Mouse (Mus musculus): Measurements from ENCODE around the gene Ttc7.

Ttc7 gene

GRCm38 (mm10) chr17:87367640-87368039, 85.0 kb downstream of the Ttc7 start:
- no peak for DNase-seq (ENCODE audit: low spot score)

- no peak for DNase-seq (ENCODE audit: low spot score)
These were observed 85.8 kb downstream of the Ttc7 start for GRCm38 (mm10) chr17:87368481-87368880.

- DNase-seq (ENCODE audit: low spot score) = no peak
These were observed 86.6 kb downstream of the Ttc7 start for GRCm38 (mm10) chr17:87369270-87369759.

- DNase-seq (ENCODE audit: low spot score) = no peak
These were observed 89.5 kb downstream of the Ttc7 start for GRCm38 (mm10) chr17:87372189-87372588.

- DNase-seq (ENCODE audit: low spot score) = no peak
These were observed 90.6 kb downstream of the Ttc7 start for GRCm38 (mm10) chr17:87373327-87373726.

GRCm38 (mm10) chr17:87375941-87376511, 93.3 kb downstream of the Ttc7 start:
- DNase-seq (ENCODE audit: low spot score) = no peak

GRCm38 (mm10) chr17:87376831-87377471, 94.3 kb downstream of the Ttc7 start:
- peak; percentile 70 for DNase-seq (ENCODE audit: low spot score)

GRCm38 (mm10) chr17:87377536-87377935, 94.8 kb downstream of the Ttc7 start:
- DNase-seq (ENCODE audit: low spot score) = no peak

- DNase-seq (ENCODE audit: low spot score) = peak; percentile 77
These were observed 95.9 kb downstream of the Ttc7 start for GRCm38 (mm10) chr17:87378354-87379159.

- DNase-seq (ENCODE audit: low spot score) = no peak
These were observed 96.5 kb downstream of the Ttc7 start for GRCm38 (mm10) chr17:87379160-87379624.

- no peak for DNase-seq (ENCODE audit: low spot score)
These were observed 97.1 kb downstream of the Ttc7 start for GRCm38 (mm10) chr17:87379821-87380220.

- DNase-seq (ENCODE audit: low spot score) = no peak
These were observed 98.0 kb downstream of the Ttc7 start for GRCm38 (mm10) chr17:87380681-87381080.

GRCm38 (mm10) chr17:87385835-87386234, 103.1 kb downstream of the Ttc7 start:
- no peak for DNase-seq (ENCODE audit: low spot score)

GRCm38 (mm10) chr17:87387068-87387467, 104.4 kb downstream of the Ttc7 start:
- no peak for DNase-seq (ENCODE audit: low spot score)

GRCm38 (mm10) chr17:87391242-87391641, 108.6 kb downstream of the Ttc7 start:
- DNase-seq (ENCODE audit: low spot score) = no peak

GRCm38 (mm10) chr17:87397088-87397487, 114.4 kb downstream of the Ttc7 start:
- DNase-seq (ENCODE audit: low spot score) = no peak

- DNase-seq (ENCODE audit: low spot score) = no peak
These were observed 119.8 kb downstream of the Ttc7 start for GRCm38 (mm10) chr17:87402444-87402843.

- no peak for DNase-seq (ENCODE audit: low spot score)
These were observed 120.8 kb downstream of the Ttc7 start for GRCm38 (mm10) chr17:87403462-87403861.

- DNase-seq (ENCODE audit: low spot score) = no peak
These were observed 122.9 kb downstream of the Ttc7 start for GRCm38 (mm10) chr17:87405576-87405975.

- DNase-seq (ENCODE audit: low spot score) = no peak
These were observed 124.0 kb downstream of the Ttc7 start for GRCm38 (mm10) chr17:87406646-87407045.

GRCm38 (mm10) chr17:87418082-87418481, 135.4 kb downstream of the Ttc7 start:
- DNase-seq (ENCODE audit: low spot score) = no peak

GRCm38 (mm10) chr17:87427511-87427910, 144.8 kb downstream of the Ttc7 start, which contains the start of gene Stpg4:
Stpg4 (minus strand) TSS chr17:87427741.
- DNase-seq (ENCODE audit: low spot score) = no peak

GRCm38 (mm10) chr17:87429431-87429830, 146.7 kb downstream of the Ttc7 start:
- no peak for DNase-seq (ENCODE audit: low spot score)
